Mouse (Mus musculus) neural tube, embryonic 14.5 days (tissue): Measurements from ENCODE around the gene Bmpr1b. TPM values are rescaled to one million over a fixed set of nuclear protein-coding genes. Genes with fewer than 3 reads are reported as not detected.

Experiments
- ATAC-seq: fragments of 200-750 bp; cut with Nextera tagmentation; 2 replicates; pipeline ENCODE4 v1.8.0; 2017; ENCODE audit warnings: low read depth, mild to moderate bottlenecking, moderate TSS enrichment, moderate library complexity
- H3K27ac ChIP-seq: fragments of 300-500 bp; sonication (generic); 2 replicates; pipeline ENCODE4 v1.5.1; 2014; ENCODE audit warnings: low read depth, mild to moderate bottlenecking, control low read depth, low read length, moderate library complexity, mixed read lengths
- H3K27me3 ChIP-seq: fragments of 300-500 bp; sonication (generic); 2 replicates; pipeline ENCODE4 v1.6.1; 2014; ENCODE audit warnings: low read length; ENCODE audit not compliant: control insufficient read depth, insufficient read depth
- H3K36me3 ChIP-seq: fragments of 300-500 bp; sonication (generic); 2 replicates; pipeline ENCODE4 v1.6.1; 2014; ENCODE audit warnings: low read length, mixed read lengths; ENCODE audit not compliant: control insufficient read depth, insufficient read depth
- H3K4me1 ChIP-seq: fragments of 300-500 bp; sonication (generic); 2 replicates; pipeline ENCODE4 v1.6.1; 2014; ENCODE audit warnings: low read length; ENCODE audit not compliant: control insufficient read depth, insufficient read depth
- H3K4me2 ChIP-seq: fragments of 300-500 bp; sonication (generic); 2 replicates; pipeline ENCODE4 v1.6.1; 2014; ENCODE audit warnings: mild to moderate bottlenecking, low read depth, low read length, control low read depth
- H3K4me3 ChIP-seq: fragments of 300-500 bp; sonication (generic); 2 replicates; pipeline ENCODE4 v1.5.1; 2014; ENCODE audit warnings: low read depth, low read length, control low read depth, mixed read lengths
- H3K9ac ChIP-seq: fragments of 300-500 bp; sonication (generic); replicated peaks from 2 replicates; pipeline ENCODE4 v1.6.1; 2014; ENCODE audit warnings: low read depth, mild to moderate bottlenecking, control low read depth, low read length, mixed read lengths
- H3K9me3 ChIP-seq: fragments of 300-500 bp; sonication (generic); 2 replicates; pipeline ENCODE4 v1.6.1; 2016; ENCODE audit warnings: low read length; ENCODE audit not compliant: control insufficient read depth
- WGBS: fragments of 180-500 bp; shearing (Covaris S2); extraction: QIAGEN DNeasy Blood & Tissue Kit; methylation state at CpG from one replicate; pipeline ENCODE4 v1.1.7; 2014; 5-methylcytosine and 5-hydroxymethylcytosine counted together
- polyA plus RNA-seq: library from polyadenylated mRNA; unstranded; fragments of >200 nt; fragmentation: Nextera tagmentation; extraction: Ambion mirVana; gene quantifications from 2 replicates; pipeline ENCODE4 v1.2.1, GENCODE M21; 2014

The Bmpr1b gene
- polyA plus RNA-seq, 1 experiment from 2014 or later: 8.2 TPM

DNA sequence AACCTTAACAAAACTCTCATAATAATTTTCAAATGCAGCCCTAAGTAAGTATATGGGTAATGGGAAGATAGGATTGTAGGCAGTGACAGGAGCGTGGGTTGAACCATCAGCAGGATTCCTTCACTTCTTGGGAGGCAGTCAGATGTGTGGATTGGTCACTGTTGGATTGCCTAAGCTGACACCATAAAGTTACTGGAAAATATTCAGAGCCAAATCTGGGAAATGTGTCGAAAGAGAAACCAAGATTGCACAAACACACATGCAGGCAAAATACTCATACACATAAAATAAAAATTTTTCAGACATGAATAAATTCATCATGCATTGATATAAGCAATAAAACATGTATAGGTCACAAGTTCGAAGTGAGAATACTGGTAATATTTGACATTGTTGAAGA, 17.3 kb upstream of the Bmpr1b start:
- no peak overlapping the region for H3K4me2 ChIP-seq
- 91% methylated on average over 3 of the region's 3 CpGs for WGBS
- H3K4me3 ChIP-seq: no peak overlapping the region
- no peaks in the 10 kb centered on the region for H3K9me3 ChIP-seq
- H3K27ac ChIP-seq: no peak overlapping the region
- H3K9ac ChIP-seq: no peak overlapping the region
- no peaks in the 10 kb centered on the region for H3K27me3 ChIP-seq
- ATAC-seq: no peak
- H3K36me3 ChIP-seq: no peaks in the 10 kb centered on the region
- no peaks in the 10 kb centered on the region for H3K4me1 ChIP-seq

DNA sequence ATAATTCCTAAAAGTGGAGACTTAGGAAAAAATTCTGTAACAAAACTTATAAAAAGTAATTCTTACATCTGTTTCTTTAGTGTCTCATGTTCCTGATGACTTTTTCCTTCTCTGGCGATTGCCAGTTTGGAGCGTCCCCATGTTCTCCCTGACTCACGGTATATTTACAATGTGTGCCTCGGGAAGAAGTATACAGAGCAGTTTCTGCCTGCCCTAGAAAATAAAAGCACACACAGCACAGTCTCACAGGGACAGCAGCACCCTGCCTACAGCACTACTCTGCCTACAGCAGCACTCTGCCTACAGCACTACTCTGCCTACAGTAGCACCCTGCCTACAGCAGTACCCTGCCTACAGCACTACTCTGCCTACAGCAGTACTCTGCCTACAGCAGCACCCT, 4.8 kb upstream of the Bmpr1b start:
- no peak overlapping the region for H3K27ac ChIP-seq
- H3K27me3 ChIP-seq: no peaks in the 10 kb centered on the region
- no peaks in the 10 kb centered on the region for H3K9me3 ChIP-seq
- H3K4me2 ChIP-seq: no peak overlapping the region
- H3K4me3 ChIP-seq: no peak overlapping the region
- H3K4me1 ChIP-seq: no peaks in the 10 kb centered on the region
- H3K9ac ChIP-seq: no peak overlapping the region
- ATAC-seq: no peak
- 83% methylated on average over 4 of the region's 4 CpGs for WGBS
- no peaks in the 10 kb centered on the region for H3K36me3 ChIP-seq

DNA sequence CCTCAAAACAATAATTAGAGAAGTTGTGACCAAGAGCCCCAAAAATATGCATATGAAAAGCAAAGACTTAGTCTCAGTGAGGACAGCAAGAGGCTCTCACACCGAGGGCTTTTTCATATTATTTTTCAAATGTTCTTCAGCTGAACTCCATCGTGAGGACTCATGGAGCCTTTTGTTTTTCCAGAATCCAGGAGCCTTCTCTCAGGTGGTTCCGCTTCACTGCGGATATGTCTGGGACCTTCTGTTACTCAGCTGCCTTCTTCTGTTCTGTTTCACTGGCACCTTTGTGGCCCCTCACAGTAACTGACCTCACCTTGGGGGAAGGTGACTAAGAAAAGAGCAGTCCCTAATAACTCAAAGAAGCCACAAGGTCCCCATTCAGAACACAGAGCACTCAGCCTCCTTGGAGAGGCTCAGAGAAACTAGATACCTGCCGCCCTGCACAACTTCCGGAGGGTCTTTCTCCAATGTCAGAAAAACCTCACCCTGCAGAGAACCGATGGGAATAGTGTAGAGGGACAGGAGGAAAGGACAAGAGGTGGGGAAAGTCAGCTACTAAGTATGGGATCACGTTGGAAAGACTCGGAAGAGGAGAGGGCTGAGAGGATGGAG, 868 bp downstream of the Bmpr1b start:
- 12% methylated on average over 9 of the region's 9 CpGs for WGBS
- Histone ChIP-seq H3K36me3 (no peaks in the 10 kb centered on the region), H3K27ac (no peak overlapping the region), H3K4me2 (peak overlapping the region; percentile 91), H3K4me1 (no peaks in the 10 kb centered on the region), H3K27me3 (no peaks in the 10 kb centered on the region), H3K4me3 (peak overlapping the region; percentile 60), H3K9ac (peak overlapping the region; percentile 55), H3K9me3 (no peaks in the 10 kb centered on the region)
- no peak for ATAC-seq

DNA sequence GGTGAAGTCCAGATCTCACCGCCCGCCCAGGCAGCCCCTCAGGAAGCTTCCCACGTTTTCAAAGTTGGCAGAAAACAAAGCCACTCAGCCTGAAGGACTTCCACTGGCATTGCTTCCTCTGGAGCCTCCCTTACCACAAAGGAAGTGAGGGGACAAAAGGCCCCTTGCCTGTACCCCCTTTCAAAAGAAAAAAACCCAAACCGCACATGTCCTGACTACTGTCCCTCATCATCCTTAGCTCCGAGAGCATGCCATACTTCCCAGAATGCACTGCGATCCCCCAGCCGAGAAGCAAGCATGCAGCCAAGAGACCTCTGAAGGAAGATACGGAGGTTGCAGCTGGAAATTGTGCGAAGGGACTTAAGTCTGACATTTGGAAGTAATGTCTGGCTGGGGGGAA, 4.2 kb downstream of the Bmpr1b start:
- 57% methylated on average over 9 of the region's 9 CpGs for WGBS
- no peak overlapping the region for H3K27ac ChIP-seq
- H3K4me1 ChIP-seq: no peaks in the 10 kb centered on the region
- H3K27me3 ChIP-seq: no peaks in the 10 kb centered on the region
- H3K4me2 ChIP-seq: no peak overlapping the region
- H3K9ac ChIP-seq: no peak overlapping the region
- ATAC-seq: no peak
- H3K4me3 ChIP-seq: no peak overlapping the region
- no peaks in the 10 kb centered on the region for H3K9me3 ChIP-seq
- H3K36me3 ChIP-seq: no peaks in the 10 kb centered on the region

DNA sequence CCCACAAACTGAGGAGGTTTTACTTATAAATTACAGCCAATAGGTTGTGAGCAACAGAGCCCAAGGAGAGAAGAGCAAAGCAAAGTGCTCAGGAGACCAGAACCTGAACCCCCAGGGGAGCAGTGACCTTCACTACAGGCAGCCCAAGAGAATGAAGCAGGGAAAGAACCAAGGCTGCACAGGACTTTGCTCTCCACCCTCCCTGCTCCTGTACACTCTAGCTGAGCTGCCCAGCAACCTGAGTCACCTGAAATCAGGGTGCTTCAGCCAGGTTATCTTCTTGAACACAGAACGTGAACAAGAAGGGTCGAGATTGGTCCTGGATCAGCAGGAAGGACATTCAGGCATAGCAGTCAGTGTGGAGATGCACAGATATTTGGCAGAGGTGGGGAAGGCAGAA, 5.3 kb downstream of the Bmpr1b start:
- Histone ChIP-seq H3K4me2 (no peak overlapping the region), H3K27ac (no peak overlapping the region), H3K4me3 (no peak overlapping the region), H3K9me3 (no peaks in the 10 kb centered on the region), H3K4me1 (no peaks in the 10 kb centered on the region), H3K36me3 (no peaks in the 10 kb centered on the region), H3K27me3 (no peaks in the 10 kb centered on the region), H3K9ac (no peak overlapping the region)
- ATAC-seq: no peak
- 86% methylated on average over 2 of the region's 2 CpGs for WGBS

DNA sequence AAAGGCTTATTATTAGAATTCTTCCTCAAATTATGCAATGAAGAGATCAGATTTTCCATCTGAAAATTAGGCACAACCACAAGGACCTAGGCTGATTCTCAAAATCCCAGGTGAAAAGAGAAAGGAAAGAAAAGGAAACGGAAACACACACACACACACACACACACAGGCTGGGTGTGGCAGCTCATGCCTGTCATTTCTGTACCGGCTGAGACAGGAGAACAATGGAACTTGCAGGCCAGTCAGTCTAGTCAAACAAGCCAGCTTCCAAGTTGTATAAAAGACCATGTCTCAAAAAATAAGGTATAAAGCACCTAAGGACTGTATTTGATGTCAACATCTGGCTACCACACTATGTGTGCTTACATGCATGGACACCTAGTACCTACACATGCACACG, 7.8 kb downstream of the Bmpr1b start:
- ATAC-seq: no peak
- Histone ChIP-seq H3K4me3 (no peak overlapping the region), H3K9me3 (no peaks in the 10 kb centered on the region), H3K36me3 (no peaks in the 10 kb centered on the region), H3K4me2 (no peak overlapping the region), H3K4me1 (no peaks in the 10 kb centered on the region), H3K27me3 (no peaks in the 10 kb centered on the region), H3K27ac (no peak overlapping the region), H3K9ac (no peak overlapping the region)
- 89% methylated on average over 3 of the region's 3 CpGs for WGBS

DNA sequence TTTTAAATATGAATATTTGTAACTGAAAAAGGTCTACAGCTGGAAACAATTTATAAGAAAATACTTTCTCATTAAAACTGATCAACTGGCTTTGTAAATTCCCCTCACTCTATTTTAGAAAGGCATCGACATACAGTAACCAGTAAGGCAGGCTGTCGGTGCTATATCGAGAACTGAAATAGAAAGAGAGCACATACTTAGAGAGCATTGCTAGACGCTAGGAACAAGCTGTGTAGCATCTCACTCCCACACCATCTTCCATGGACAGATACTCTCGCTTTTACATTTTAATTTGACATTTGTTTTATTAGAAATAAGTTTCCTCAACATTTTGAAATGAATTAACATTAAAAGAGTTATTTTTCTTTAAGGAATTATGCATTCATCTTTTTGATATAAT, 17.2 kb downstream of the Bmpr1b start:
- Histone ChIP-seq H3K9ac (no peak overlapping the region), H3K9me3 (no peaks in the 10 kb centered on the region), H3K36me3 (no peaks in the 10 kb centered on the region), H3K4me3 (no peak overlapping the region), H3K4me2 (no peak overlapping the region), H3K27me3 (no peaks in the 10 kb centered on the region), H3K27ac (no peak overlapping the region), H3K4me1 (no peaks in the 10 kb centered on the region)
- no peak for ATAC-seq
- WGBS: 95% methylated on average over 5 of the region's 5 CpGs

DNA sequence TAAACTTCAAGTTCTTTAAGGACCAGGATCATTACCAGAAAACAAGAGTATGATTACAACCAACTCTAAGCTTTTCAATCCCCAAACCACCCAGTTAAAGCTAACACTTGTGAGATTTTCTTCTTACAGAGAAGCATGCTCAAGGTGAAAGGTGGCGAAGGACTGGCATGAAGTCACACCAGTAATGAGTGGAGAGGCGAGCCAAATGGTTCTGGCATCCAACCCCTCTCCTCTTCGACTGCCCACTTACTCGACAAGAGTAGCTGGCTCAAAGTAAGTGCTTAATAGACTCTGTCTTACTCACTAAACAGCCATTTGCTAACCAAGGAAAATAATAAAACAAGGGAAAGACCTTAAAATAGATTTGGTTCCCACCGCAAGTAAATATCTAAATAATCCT, 30.4 kb downstream of the Bmpr1b start:
- Histone ChIP-seq H3K4me1 (no peaks in the 10 kb centered on the region), H3K27me3 (no peaks in the 10 kb centered on the region), H3K9ac (no peak overlapping the region), H3K9me3 (no peaks in the 10 kb centered on the region), H3K36me3 (no peaks in the 10 kb centered on the region), H3K27ac (no peak overlapping the region), H3K4me2 (no peak overlapping the region), H3K4me3 (no peak overlapping the region)
- 89% methylated on average over 5 of the region's 5 CpGs for WGBS
- no peak for ATAC-seq

DNA sequence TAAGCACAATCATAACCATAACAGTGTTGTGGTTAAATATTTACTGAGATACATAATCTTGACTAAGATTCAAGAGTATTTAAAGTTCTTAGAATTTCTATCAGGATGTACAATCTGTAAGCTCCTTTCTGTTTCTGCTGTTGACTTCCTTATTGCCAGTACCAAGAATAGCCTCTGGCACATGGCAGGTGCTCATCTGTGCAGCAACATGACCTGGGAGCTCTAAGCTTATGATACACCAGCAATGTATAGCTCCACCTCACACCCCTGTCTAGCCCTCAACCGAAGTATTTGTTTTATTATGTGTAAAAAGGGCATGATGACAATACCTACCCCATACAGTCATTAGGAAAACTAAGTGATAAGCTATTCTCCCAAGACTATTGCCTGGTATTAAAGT, 42.8 kb downstream of the Bmpr1b start:
- no peak overlapping the region for H3K27ac ChIP-seq
- H3K27me3 ChIP-seq: no peaks in the 10 kb centered on the region
- no peaks in the 10 kb centered on the region for H3K36me3 ChIP-seq
- no peak overlapping the region for H3K9ac ChIP-seq
- ATAC-seq: no peak
- no peak overlapping the region for H3K4me3 ChIP-seq
- H3K9me3 ChIP-seq: no peaks in the 10 kb centered on the region
- no peak overlapping the region for H3K4me2 ChIP-seq
- H3K4me1 ChIP-seq: no peaks in the 10 kb centered on the region
- WGBS: 80% methylated on average over 1 of the region's 1 CpGs
